Mouse (Mus musculus) G1E (cell line): ENCODE measurements at regions not wholly inside any gene's neighbourhood (a gene's known extent, or its start where the extent isn't known, plus 50 kb on each side); places are given as distances from the start of the nearest gene placed in this dataset.

Experiments used
- CTCF ChIP-seq: IDR thresholded peaks from 2 replicates; pipeline ENCODE4 v1.5.1; 2012; ENCODE audit warnings: low read depth, low read length, inconsistent platforms, mixed read lengths
- GATA1 ChIP-seq: IDR thresholded peaks from 2 replicates; pipeline ENCODE4 v1.6.1; 2012; ENCODE audit warnings: borderline replicate concordance, low read length, inconsistent platforms, mixed read lengths
- GATA2 ChIP-seq: IDR thresholded peaks from 2 replicates; pipeline ENCODE4 v1.6.1; 2012; ENCODE audit warnings: low read depth, low read length, inconsistent platforms, borderline replicate concordance
- POLR2AphosphoS5 ChIP-seq: IDR thresholded peaks from 2 replicates; pipeline ENCODE4 v1.6.1; 2012; ENCODE audit warnings: low read depth, low read length, inconsistent platforms; ENCODE audit not compliant: insufficient replicate concordance
- TAL1 ChIP-seq: conservative IDR thresholded peaks from 2 replicates; pipeline ENCODE4 v1.6.1; 2012; ENCODE audit warnings: low read depth, low read length, inconsistent platforms, mixed read lengths

- no peak for TF ChIP-seq CTCF
- TF ChIP-seq GATA1 = no peak
- no peak for TF ChIP-seq TAL1
- TF ChIP-seq POLR2AphosphoS5 = no peak
- no peak for TF ChIP-seq GATA2
Measured at GRCm38 (mm10) chr4:123991223-123991622, 73.4 kb upstream of the 4930535I16Rik start.
